Mouse (Mus musculus): ENCODE measurements around the gene Pias3.
"Not testable (repeated sequence)": the region's sequence is repeated elsewhere in the genome, so short reads cannot be mapped to it uniquely, and the experiment has no call there.

Pias3 gene

GRCm38 (mm10) chr3:96696198-96696765 is at the start of gene Pias3:
Gene Pias3, plus strand, starts transcription at chr3:96696384.
- DNase-seq (ENCODE audit: low read depth, low spot score), result peak; percentile 62

- DNase-seq (ENCODE audit: low read depth, low spot score), result no peak
Measured at GRCm38 (mm10) chr3:96647365-96647764, 48.8 kb upstream of the Pias3 start.

- DNase-seq (ENCODE audit: low read depth, low spot score), result no peak
Measured at GRCm38 (mm10) chr3:96660901-96661300, 35.3 kb upstream of the Pias3 start.

GRCm38 (mm10) chr3:96662731-96663316 is 33.4 kb upstream of the Pias3 start:
- no peak for DNase-seq (ENCODE audit: low read depth, low spot score)

GRCm38 (mm10) chr3:96663432-96664239 is 32.5 kb upstream of the Pias3 start:
- peak; percentile 65 for DNase-seq (ENCODE audit: low read depth, low spot score)

GRCm38 (mm10) chr3:96665732-96666363 is 30.3 kb upstream of the Pias3 start:
- not testable (repeated sequence) for DNase-seq (ENCODE audit: low read depth, low spot score)

GRCm38 (mm10) chr3:96666916-96667315 is 29.3 kb upstream of the Pias3 start:
- no peak for DNase-seq (ENCODE audit: low read depth, low spot score)

GRCm38 (mm10) chr3:96667316-96667715 is 28.9 kb upstream of the Pias3 start:
- DNase-seq (ENCODE audit: low read depth, low spot score), result peak; percentile 24

GRCm38 (mm10) chr3:96668424-96669067 is 27.6 kb upstream of the Pias3 start:
- no peak for DNase-seq (ENCODE audit: low read depth, low spot score)

GRCm38 (mm10) chr3:96669727-96670468 is 26.3 kb upstream of the Pias3 start, which contains the start of gene Ankrd35:
Gene Ankrd35, plus strand, starts transcription at chr3:96670131.
- DNase-seq (ENCODE audit: low read depth, low spot score), result peak; percentile 42

GRCm38 (mm10) chr3:96671519-96671918 is 24.7 kb upstream of the Pias3 start:
- no peak for DNase-seq (ENCODE audit: low read depth, low spot score)

- DNase-seq (ENCODE audit: low read depth, low spot score), result no peak
Measured at GRCm38 (mm10) chr3:96673514-96673913, 22.7 kb upstream of the Pias3 start.

- no peak for DNase-seq (ENCODE audit: low read depth, low spot score)
Measured at GRCm38 (mm10) chr3:96674442-96674841, 21.7 kb upstream of the Pias3 start.

- no peak for DNase-seq (ENCODE audit: low read depth, low spot score)
Measured at GRCm38 (mm10) chr3:96675171-96675570, 21.0 kb upstream of the Pias3 start.

- DNase-seq (ENCODE audit: low read depth, low spot score), result no peak
Measured at GRCm38 (mm10) chr3:96675690-96676089, 20.5 kb upstream of the Pias3 start.

GRCm38 (mm10) chr3:96678456-96678855 is 17.7 kb upstream of the Pias3 start:
- no peak for DNase-seq (ENCODE audit: low read depth, low spot score)

GRCm38 (mm10) chr3:96679159-96679674 is 17.0 kb upstream of the Pias3 start:
- no peak for DNase-seq (ENCODE audit: low read depth, low spot score)

GRCm38 (mm10) chr3:96680269-96680956 is 15.8 kb upstream of the Pias3 start:
- DNase-seq (ENCODE audit: low read depth, low spot score), result no peak

- DNase-seq (ENCODE audit: low read depth, low spot score), result no peak
Measured at GRCm38 (mm10) chr3:96683496-96683895, 12.7 kb upstream of the Pias3 start.

- no peak for DNase-seq (ENCODE audit: low read depth, low spot score)
Measured at GRCm38 (mm10) chr3:96684151-96684821, 11.9 kb upstream of the Pias3 start.
